Mouse (Mus musculus) activated CD4-positive, CD25-positive, alpha-beta regulatory T cell, adult 4 months (primary cell): ENCODE measurements at regions not wholly inside any gene's neighbourhood (a gene's known extent, or its start where the extent isn't known, plus 50 kb on each side); places are given as distances from the start of the nearest gene placed in this dataset.

Experiments
- ATAC-seq: one replicate; pipeline ENCODE4 v1.8.0; 2017

GRCm38 (mm10) chr16:30652692-30653091 lies 53.2 kb downstream of the Fam43a start:
- ATAC-seq: no peak

GRCm38 (mm10) chr16:30653806-30654205 lies 54.3 kb downstream of the Fam43a start:
- ATAC-seq: no peak

GRCm38 (mm10) chr16:30654226-30654625 lies 54.7 kb downstream of the Fam43a start:
- ATAC-seq: no peak

GRCm38 (mm10) chr16:30655798-30656221 lies 56.3 kb downstream of the Fam43a start:
- ATAC-seq: no peak

GRCm38 (mm10) chr16:30656881-30657280 lies 57.4 kb downstream of the Fam43a start:
- no peak for ATAC-seq

GRCm38 (mm10) chr16:30658921-30659320 lies 59.4 kb downstream of the Fam43a start:
- no peak for ATAC-seq

GRCm38 (mm10) chr16:30661086-30661977 lies 61.8 kb downstream of the Fam43a start:
- ATAC-seq: no peak

GRCm38 (mm10) chr16:30663055-30663454 lies 63.5 kb downstream of the Fam43a start:
- no peak for ATAC-seq

- ATAC-seq: no peak
Measured at GRCm38 (mm10) chr16:30663971-30664370, 64.4 kb downstream of the Fam43a start.

- no peak for ATAC-seq
Measured at GRCm38 (mm10) chr16:30664433-30664832, 64.9 kb downstream of the Fam43a start.

- ATAC-seq: no peak
Measured at GRCm38 (mm10) chr16:30665881-30666280, 66.4 kb downstream of the Fam43a start.

- no peak for ATAC-seq
Measured at GRCm38 (mm10) chr16:30669883-30670282, 70.4 kb downstream of the Fam43a start.

GRCm38 (mm10) chr16:30671584-30671983 lies 72.1 kb downstream of the Fam43a start:
- ATAC-seq: no peak

GRCm38 (mm10) chr16:30672776-30673550 lies 73.4 kb downstream of the Fam43a start:
- ATAC-seq: no peak

- ATAC-seq: no peak
Measured at GRCm38 (mm10) chr16:30673662-30674061, 74.1 kb downstream of the Fam43a start.

- ATAC-seq: no peak
Measured at GRCm38 (mm10) chr16:30675829-30676228, 76.3 kb downstream of the Fam43a start.

- no peak for ATAC-seq
Measured at GRCm38 (mm10) chr16:30677016-30677415, 77.5 kb downstream of the Fam43a start.

- peak; percentile 27 for ATAC-seq
Measured at GRCm38 (mm10) chr16:30677896-30678707, 78.6 kb downstream of the Fam43a start.

GRCm38 (mm10) chr16:30678708-30679492 lies 79.4 kb downstream of the Fam43a start:
- ATAC-seq: peak; percentile 79

GRCm38 (mm10) chr16:30679493-30679811 lies 79.9 kb downstream of the Fam43a start:
- no peak for ATAC-seq

- no peak for ATAC-seq
Measured at GRCm38 (mm10) chr16:30681421-30681820, 81.9 kb downstream of the Fam43a start.

- ATAC-seq: no peak
Measured at GRCm38 (mm10) chr16:30683986-30684385, 84.5 kb downstream of the Fam43a start.
